Mouse (Mus musculus): ENCODE data around the gene Catsper2.

Catsper2 gene

DNA sequence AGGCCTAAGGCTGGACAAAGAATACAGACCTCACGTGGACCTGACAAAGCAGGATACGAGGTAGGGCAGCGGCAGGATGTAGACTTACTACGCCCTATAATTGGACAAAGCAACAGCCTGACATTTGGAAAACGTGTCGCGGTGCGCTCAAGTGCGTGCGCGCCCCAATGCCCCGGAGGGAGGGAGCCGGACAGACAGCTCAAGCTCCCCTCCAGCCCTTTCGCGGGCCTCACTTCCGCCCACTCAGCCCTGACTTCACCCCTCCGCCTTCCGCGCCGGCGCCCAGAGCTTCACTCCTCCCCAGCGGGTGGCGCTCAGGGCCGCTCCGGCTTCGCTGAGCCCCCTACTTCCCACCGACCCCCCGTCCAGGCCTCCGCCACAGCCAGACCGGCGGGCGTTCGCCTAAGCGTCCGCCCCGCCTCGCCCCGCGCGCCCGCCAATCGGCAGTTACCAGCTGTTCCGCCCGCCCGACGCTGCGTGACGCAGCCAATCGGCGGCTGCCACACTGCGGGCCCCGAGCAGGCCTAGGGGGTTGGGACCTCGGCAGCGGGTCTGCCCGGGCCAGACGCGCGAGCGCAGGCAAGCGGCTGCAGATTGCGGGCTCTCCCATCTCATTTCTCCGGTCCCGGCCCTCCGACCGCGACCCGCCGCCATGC lies at the start of gene Catsper2, which contains the start of gene Pdia3:
TSS of gene Catsper2 (minus strand) at position 406 of the 656 bp plus-strand sequence.
TSS of gene Pdia3 (plus strand) at position 389 of the 656 bp plus-strand sequence.
- peak; percentile 97 to 99 for DNase-seq

- DNase-seq, result no peak
These were observed 46.5 kb upstream of the Catsper2 start for GRCm38 (mm10) chr2:121460071-121460470.

- DNase-seq, result peak; percentile 89 to 91
These were observed 43.4 kb upstream of the Catsper2 start, which contains the start of gene Serinc4 for GRCm38 (mm10) chr2:121456692-121457642. Serinc4 (minus strand) TSS chr2:121456781.

DNA sequence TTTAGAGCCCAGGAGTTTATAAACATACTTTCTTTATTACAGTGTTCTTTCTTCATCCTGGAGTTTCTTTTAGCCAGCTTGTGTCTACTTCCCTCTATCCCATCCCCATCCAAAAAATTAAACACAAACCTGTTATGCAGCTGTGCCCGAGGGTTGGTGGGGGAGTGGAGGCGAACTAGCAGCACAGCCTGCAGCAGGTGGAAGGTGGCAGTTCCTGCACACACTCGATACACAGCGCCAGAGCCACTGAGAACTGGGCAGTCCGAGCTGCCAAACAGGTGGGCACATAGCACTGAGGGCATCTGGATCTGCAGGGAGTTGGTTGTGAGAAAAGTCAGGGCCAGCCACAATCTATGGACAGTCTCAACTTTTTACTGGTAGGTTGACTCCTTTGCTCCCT lies 41.9 kb upstream of the Catsper2 start:
- DNase-seq, result no peak

GRCm38 (mm10) chr2:121453917-121454316 lies 40.3 kb upstream of the Catsper2 start:
- no peak for DNase-seq

DNA sequence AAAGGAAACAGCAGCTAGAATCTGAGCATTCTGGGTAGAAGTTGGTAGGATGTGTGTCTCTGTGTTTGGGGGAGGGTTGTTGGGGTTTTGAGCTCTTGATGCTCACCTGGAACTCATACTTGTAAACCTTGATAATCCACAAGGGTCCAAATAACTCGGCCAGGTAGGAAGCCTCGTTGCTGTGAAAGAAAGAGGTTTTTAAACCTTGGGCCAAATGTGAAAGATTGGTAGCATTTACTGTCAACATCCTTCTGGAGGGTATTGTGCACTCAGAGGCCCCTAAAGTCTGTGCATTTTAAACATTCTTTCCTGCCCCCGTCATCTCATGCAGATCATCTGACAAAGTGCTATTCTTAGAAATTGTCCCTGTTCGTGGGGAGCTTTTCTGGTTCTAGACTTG lies 39.4 kb upstream of the Catsper2 start, which contains the start of gene Hypk:
TSS of gene Hypk (plus strand) at position 301 of the 400 bp plus-strand sequence.
- DNase-seq, result no peak

DNA sequence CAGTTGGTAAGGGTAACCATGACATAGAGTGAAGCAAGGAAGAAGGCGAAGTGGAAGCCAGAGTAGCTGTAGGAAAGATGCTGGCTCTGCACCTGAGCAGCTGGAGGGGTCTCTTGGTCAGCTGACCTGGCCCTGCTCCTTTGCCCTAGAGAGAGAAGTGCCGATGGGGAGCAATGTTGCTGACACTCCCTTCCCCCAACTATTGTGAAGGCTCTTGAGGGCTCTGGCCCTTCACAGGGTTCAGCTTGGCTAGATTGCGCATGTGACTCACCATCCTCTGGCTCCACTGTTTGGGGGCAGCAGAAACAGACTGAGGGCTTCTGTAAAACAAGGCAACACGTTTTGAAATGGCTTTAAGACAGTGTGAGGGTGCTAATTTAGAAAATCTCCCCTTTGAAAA lies 38.8 kb upstream of the Catsper2 start:
- DNase-seq, result no peak

GRCm38 (mm10) chr2:121450093-121450492 lies 36.5 kb upstream of the Catsper2 start:
- DNase-seq, result peak; percentile 39 to 43

GRCm38 (mm10) chr2:121449545-121450011 lies 36.0 kb upstream of the Catsper2 start:
- no peak for DNase-seq

- peak; percentile 100 for DNase-seq
These were observed 35.3 kb upstream of the Catsper2 start, which contains the start of gene Serf2 for GRCm38 (mm10) chr2:121448739-121449535. Serf2 (plus strand) TSS chr2:121449195.

DNA sequence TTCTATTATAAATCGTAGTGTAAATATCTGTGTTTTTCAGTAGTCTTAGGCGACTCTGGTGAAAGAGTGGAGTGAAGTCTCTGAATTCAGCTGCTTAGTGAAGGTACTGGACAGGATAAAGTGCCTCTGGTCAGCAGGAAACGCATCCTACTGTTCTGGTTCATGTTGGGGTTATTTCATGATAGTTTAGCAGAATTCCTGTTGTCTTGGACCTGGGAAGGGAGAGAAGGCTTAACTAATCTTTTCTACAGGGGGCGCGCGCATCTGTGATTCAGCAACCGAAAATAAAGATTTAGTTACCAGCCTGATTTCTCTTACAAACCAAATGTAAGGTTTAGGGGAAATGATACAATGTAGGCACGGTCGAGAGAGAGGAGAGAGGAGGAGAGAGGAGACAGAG lies 34.5 kb upstream of the Catsper2 start:
- peak in 1 of 2 experiments; percentile 62 for DNase-seq

DNA sequence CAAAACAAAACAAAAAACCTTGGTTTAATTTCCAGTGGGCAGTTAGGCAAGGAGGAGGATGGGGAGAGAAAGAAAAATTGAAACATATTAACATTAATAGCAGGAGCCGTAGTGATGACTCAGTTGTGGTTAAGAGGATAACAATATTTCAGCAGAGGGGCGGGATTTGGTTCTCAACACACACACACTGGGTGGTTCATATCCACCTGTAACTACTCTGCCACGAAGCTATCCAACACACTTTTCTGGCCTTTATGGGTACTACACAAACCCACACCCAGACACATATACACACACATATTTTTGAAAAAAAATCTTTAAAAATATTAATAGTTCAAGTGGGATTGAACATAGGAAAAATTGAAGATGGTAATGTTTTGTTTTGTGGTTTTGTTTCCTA lies 33.4 kb upstream of the Catsper2 start:
- DNase-seq, result no peak

DNA sequence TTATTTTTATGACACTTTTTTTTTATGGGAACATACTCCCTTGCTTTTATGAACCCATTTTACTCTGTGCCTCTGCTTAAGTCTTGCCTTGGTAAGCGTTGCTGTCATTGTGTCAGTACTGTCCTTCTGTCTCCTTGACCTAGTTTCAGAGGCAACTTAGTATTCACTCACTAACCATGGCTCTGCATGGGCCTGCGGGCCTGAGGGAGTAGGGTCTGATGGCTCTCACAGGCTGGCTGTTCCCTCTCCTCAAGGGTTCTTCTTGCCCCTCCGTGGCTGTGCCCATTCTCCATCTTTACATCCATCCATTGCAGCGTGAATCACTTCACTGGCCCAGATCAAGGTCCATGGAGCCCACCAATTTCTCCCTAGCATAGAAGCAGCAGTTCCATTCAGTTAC lies 32.9 kb upstream of the Catsper2 start:
- no peak for DNase-seq

GRCm38 (mm10) chr2:121445117-121445516 lies 31.5 kb upstream of the Catsper2 start:
- no peak for DNase-seq

DNA sequence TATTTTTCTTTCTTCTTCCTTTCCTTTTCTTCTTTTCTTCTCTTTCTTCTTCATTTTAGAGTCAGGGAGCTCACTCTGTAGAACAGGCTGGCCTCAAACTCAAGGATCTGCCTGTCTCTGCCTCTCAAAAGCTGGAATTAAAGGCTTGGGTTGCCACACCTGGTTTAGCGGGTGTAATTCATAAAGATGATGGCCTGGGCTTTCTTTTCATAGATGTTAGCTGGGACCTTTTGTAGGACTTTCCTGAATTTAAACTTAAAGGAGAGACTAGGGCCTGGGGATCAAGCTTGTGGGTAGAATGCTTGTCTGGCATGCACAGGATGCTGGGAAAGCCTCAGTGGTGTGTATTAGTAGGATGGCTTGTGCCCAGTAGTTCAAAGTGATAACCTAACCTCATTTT lies 30.6 kb upstream of the Catsper2 start, which contains the start of gene Ell3:
TSS of gene Ell3 (minus strand) at position 101 of the 400 bp plus-strand sequence.
- no peak for DNase-seq

- DNase-seq, result no peak
These were observed 29.4 kb upstream of the Catsper2 start for GRCm38 (mm10) chr2:121443068-121443349.

- DNase-seq, result peak; percentile 76 to 81
These were observed 28.9 kb upstream of the Catsper2 start for GRCm38 (mm10) chr2:121442259-121443067.

- no peak for DNase-seq
These were observed 28.2 kb upstream of the Catsper2 start for GRCm38 (mm10) chr2:121441800-121442199.

DNA sequence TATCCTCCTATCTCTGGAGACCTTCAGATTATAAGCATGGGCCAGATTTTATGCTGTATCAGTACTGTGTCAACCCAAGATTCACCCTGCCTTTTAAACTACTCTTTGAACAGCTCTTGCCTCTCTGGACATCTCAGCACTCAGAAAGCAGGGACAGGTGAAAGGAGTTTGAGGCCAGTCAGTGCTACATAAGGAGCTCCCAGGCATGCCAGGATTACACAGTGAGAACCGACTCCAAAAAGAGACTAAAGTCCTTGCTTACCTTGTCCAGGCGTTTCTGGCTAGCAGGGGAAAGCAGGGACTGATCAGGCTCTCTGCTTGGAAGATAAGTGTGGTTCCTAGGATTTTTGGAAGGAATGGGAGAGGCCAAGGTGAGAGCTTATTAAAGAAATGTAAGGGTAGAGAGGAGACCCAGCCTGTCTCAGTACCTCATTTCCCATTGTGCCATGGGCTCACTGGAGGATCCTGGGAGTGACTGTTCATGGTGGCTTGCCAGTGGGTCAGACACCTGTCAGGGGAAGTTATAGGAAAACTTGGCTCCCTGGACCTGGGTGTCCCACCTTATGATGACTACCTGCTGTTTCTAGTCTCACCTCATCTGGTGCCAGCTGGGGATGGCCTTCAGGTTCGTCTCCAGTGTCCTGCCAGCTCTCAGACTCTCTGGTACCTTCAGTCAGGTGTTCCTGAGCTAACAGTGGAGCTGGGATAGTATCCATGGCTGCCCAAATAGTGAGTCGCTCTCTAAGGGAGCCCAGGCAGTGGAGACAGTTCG lies 27.4 kb upstream of the Catsper2 start:
- DNase-seq, result no peak

DNA sequence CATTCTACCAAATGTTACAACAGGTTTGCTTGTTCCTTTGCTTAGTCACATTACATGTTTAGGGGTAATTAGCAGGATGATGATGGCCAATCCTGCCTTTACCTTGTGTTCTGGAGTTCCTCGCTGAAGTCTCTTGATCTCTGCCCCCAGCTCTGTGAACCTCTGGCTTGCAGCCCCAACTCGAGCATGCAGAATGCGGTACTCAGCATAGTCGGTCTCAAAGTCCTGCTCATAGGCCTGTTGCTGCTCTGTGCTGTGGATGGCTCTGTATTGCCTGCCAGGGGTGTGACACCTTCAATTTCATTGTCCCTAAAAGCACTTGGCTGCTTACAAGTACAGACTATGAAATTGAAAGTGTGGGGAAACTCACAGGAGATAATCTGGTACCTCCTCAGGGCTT lies 26.2 kb upstream of the Catsper2 start:
- DNase-seq, result no peak

DNA sequence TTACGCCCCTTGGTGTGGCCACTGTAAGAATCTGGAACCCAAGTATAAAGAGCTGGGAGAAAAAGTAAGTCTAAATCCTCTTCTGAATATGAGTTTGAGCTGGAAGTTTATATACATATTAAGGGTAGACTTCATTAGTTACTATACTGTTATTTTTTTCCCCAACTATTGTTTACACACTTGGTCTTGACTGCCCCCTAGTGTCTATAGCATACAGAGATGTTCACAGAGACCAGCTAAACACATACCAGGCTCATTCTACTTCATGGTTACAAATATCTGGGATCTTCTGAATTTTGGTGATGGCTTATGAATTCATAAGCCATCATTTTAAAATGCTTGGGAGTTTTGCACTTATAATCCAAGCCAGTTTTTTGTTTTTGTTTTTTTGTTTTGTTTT lies 21.3 kb upstream of the Catsper2 start:
- no peak for DNase-seq
